Mouse (Mus musculus) left cerebral cortex, adult 2 months (tissue): ENCODE measurements at regions not wholly inside any gene's neighbourhood (a gene's known extent, or its start where the extent isn't known, plus 50 kb on each side); places are given as distances from the start of the nearest gene placed in this dataset.
A peak's percentile ranks its signal among the peaks of the same experiment; 100 is the strongest.

Source experiments
- DNase-seq, 2 experiments: peaks; one replicate each; pipeline ENCODE4 v3.0.0; 2021 to 2022; ENCODE audit warnings: low spot score in 2 of 2, mixed read lengths in 1 of 2; ENCODE audit errors: extremely low spot score in 1 of 2
- H3K27ac ChIP-seq: fragments of 200-600 bp; 2 replicates; pipeline ENCODE4 v1.8.1; 2022
- H3K4me3 ChIP-seq: fragments of 200-600 bp; 2 replicates; pipeline ENCODE4 v1.8.1; 2022
- CTCF ChIP-seq: fragments of 200-600 bp; IDR thresholded peaks from 2 replicates; pipeline ENCODE4 v1.8.1; 2022; ENCODE audit warnings: antibody characterized with exemption, mild to moderate bottlenecking, moderate library complexity
- intact Hi-C: fragments of 180-260 bp; cut with DNase I; formaldehyde crosslinking; loops from one replicate; pipeline ENCODE4 v1.15.1; 2025

- H3K27ac ChIP-seq, result peak overlapping the region; percentile 30; the same call in 1 of the 2 replicates
- DNase-seq, result peak in 1 of 2 experiments; percentile 10
- intact Hi-C loops, result no loop called here
Observed at GRCm38 (mm10) chr4:79530968-79531620, 1302.8 kb upstream of the Tyrp1 start.

GRCm38 (mm10) chr4:79531769-79532168 lies 1302.2 kb upstream of the Tyrp1 start:
- intact Hi-C loops, result no loop called here
- no peak overlapping the region for H3K4me3 ChIP-seq
- TF ChIP-seq CTCF, result no peak
- H3K27ac ChIP-seq, result peak overlapping the region; percentile 55
- DNase-seq, result no peak

More at GRCm38 (mm10) chr4:79530968-79531620, 1302.8 kb upstream of the Tyrp1 start:
- no peak overlapping the region for H3K4me3 ChIP-seq
- TF ChIP-seq CTCF, result no peak

- no peak for TF ChIP-seq CTCF
- Histone ChIP-seq H3K27ac (peak overlapping the region; percentile 55), H3K4me3 (no peak overlapping the region)
- DNase-seq, result peak; percentile 21 to 35
- intact Hi-C loops, result no loop called here
Observed at GRCm38 (mm10) chr4:79532420-79533066, 1301.4 kb upstream of the Tyrp1 start.

GRCm38 (mm10) chr4:79545461-79545860 lies 1288.5 kb upstream of the Tyrp1 start:
- no peak for TF ChIP-seq CTCF

More at GRCm38 (mm10) chr4:79545461-79545860, 1288.5 kb upstream of the Tyrp1 start:
- H3K4me3 ChIP-seq, result no peak overlapping the region
- intact Hi-C loops, result no loop called here
- DNase-seq, result no peak
- no peak overlapping the region for H3K27ac ChIP-seq
